Comparison of ENCODE assay signal across 8 mouse cellular contexts in genomic region chr10:93888935-93889578, GRCm38 (mm10). TPM values are rescaled to one million over a fixed set of nuclear protein-coding genes. Genes with fewer than 3 reads are reported as not detected.
A peak's percentile ranks its signal among the peaks of the same experiment; 100 is the strongest.
DNase-seq lines count a peak whose midpoint lies in the region; ATAC-seq and TF ChIP-seq lines count a peak whose summit lies in the region.
"Had no signal": no experiment of that assay in that cellular context is flagged by ENCODE, and none has a peak within 500 bp of the region (broad histone marks: within the 10 kb centered on the region; RNA-seq: fewer than 3 reads in every experiment).

No protein-coding gene starts in this region.

- no peaks in the 10 kb centered on the region for H3K27me3 ChIP-seq in CH12.LX (replicated peaks)
- no peaks in the 10 kb centered on the region for H3K27me3 ChIP-seq in kidney, embryonic 16.5 days (ENCODE audit: insufficient read depth, low read length)
- no peaks in the 10 kb centered on the region for H3K27me3 ChIP-seq in lung, embryonic 16.5 days (ENCODE audit: control insufficient read depth, insufficient read depth, low read depth, low read length)

- peak overlapping the region; percentile 95 for H3K4me2 ChIP-seq in CH12.LX (ENCODE audit: insufficient read depth, low read depth, poor library complexity, severe bottlenecking)
- peak overlapping the region; percentile 64 for H3K4me2 ChIP-seq in kidney, embryonic 16.5 days (replicated peaks; ENCODE audit: low read depth, low read length)
- H3K4me2 ChIP-seq in lung, embryonic 16.5 days (ENCODE audit: low read depth, low read length): peak overlapping the region; percentile 88

- DNase-seq in A20 (ENCODE audit: low read depth, low spot score): peak; percentile 61
- peak; percentile 53 for DNase-seq in CH12.LX (ENCODE audit: extremely low read depth)
- DNase-seq in gastrocnemius, postnatal 25 days: peak; percentile 51
- peak; percentile 56 for DNase-seq in right cerebral cortex, postnatal 4 days

- peaks cover 56% of the 10 kb centered on the region for H3K79me2 ChIP-seq in CH12.LX (replicated peaks; ENCODE audit: control insufficient read depth, extremely low read depth, insufficient read depth, poor library complexity, severe bottlenecking)

- peak overlapping the region; percentile 88 to 95 (median 91) for H3K4me3 ChIP-seq in CH12.LX (replicated peaks in 1 of 3; ENCODE audit: low read depth in 2 of 3, low read length in 2 of 3, poor library complexity in 1 of 3)
- H3K4me3 ChIP-seq in cortical plate, adult 2 months (ENCODE audit: insufficient read depth, low read length): peak overlapping the region; percentile 73
- peak overlapping the region; percentile 70 for H3K4me3 ChIP-seq in kidney, embryonic 16.5 days (ENCODE audit: low read length)
- peak overlapping the region; percentile 62 for H3K4me3 ChIP-seq in lung, embryonic 16.5 days (ENCODE audit: low read length)

- peak overlapping the region; percentile 93 for H3K9ac ChIP-seq in CH12.LX (ENCODE audit: insufficient read depth, low read depth)
- peak overlapping the region; percentile 88 for H3K9ac ChIP-seq in kidney, embryonic 16.5 days (replicated peaks; ENCODE audit: low read length)
- H3K9ac ChIP-seq in lung, embryonic 16.5 days (ENCODE audit: low read length): peak overlapping the region; percentile 76

- no peak for TF ChIP-seq EP300 in CH12.LX (IDR thresholded peaks at IDR 0.05; ENCODE audit: low read length)

- TF ChIP-seq RAD21 in CH12.LX (IDR thresholded peaks at IDR 0.05; ENCODE audit: low read depth, low read length): no peak

- peaks cover 19 to 30% of the 10 kb centered on the region in 2 experiments for H3K36me3 ChIP-seq in CH12.LX (replicated peaks in 1 of 2; ENCODE audit: control insufficient read depth in 1 of 2, insufficient read depth in 1 of 2, low read length in 1 of 2)
- H3K36me3 ChIP-seq in kidney, embryonic 16.5 days (ENCODE audit: insufficient read depth, low read length): peaks cover 26% of the 10 kb centered on the region
- H3K36me3 ChIP-seq in lung, embryonic 16.5 days (ENCODE audit: control insufficient read depth, insufficient read depth, low read length): peaks cover 17% of the 10 kb centered on the region

- TF ChIP-seq CTCF in CH12.LX (conservative IDR thresholded peaks at IDR 0.05 in 1 of 2, IDR thresholded peaks at IDR 0.05 in 1 of 2; ENCODE audit: low read depth in 2 of 2, low read length in 2 of 2): no peak
- no peak for TF ChIP-seq CTCF in cortical plate, adult 2 months (IDR thresholded peaks at IDR 0.05; ENCODE audit: extremely low read depth, insufficient read depth, low read length)

- dilution Hi-C loops in CH12.LX (cut with MboI; ENCODE audit: extremely low pct_ligation_motif_present, extremely low pct_unique_long_range_greater_than_20kb, low sequenced_read_pairs): no loop called here

- TF ChIP-seq POLR2A in CH12.LX (IDR thresholded peaks at IDR 0.05; ENCODE audit: low read depth, low read length): no peak
- TF ChIP-seq POLR2A in cortical plate, adult 2 months (IDR thresholded peaks at IDR 0.05; ENCODE audit: extremely low read depth, insufficient read depth, low read length): no peak

- under 1% methylated on average over 37 of the region's 38 CpGs for WGBS in kidney, embryonic 16.5 days
- under 1% methylated on average over 37 of the region's 38 CpGs for WGBS in lung, embryonic 16.5 days

- peaks cover 1 to 38% of the 10 kb centered on the region in 2 experiments; a peak in 3 of 4 replicates for H3K4me1 ChIP-seq in CH12.LX (ENCODE audit: control insufficient read depth in 1 of 2, insufficient read depth in 2 of 2)
- H3K4me1 ChIP-seq in cortical plate, adult 2 months (ENCODE audit: control insufficient read depth, insufficient read depth, low read length): no peaks in the 10 kb centered on the region; the same call in 1 of the 2 replicates
- H3K4me1 ChIP-seq in kidney, embryonic 16.5 days (ENCODE audit: insufficient read depth, low read length): peaks cover 16% of the 10 kb centered on the region
- peaks cover 8% of the 10 kb centered on the region for H3K4me1 ChIP-seq in lung, embryonic 16.5 days (replicated peaks; ENCODE audit: control insufficient read depth, insufficient read depth, low read length)

- in situ Hi-C loops in CH12.LX (cut with MboI; ENCODE audit: low pct_ligation_motif_present, low pct_unique_long_range_greater_than_20kb, low sequenced_read_pairs): no loop called here

- ATAC-seq in kidney, embryonic 16.5 days (ENCODE audit: low FRiP score, low TSS enrichment): peak; percentile 79
- ATAC-seq in lung, embryonic 16.5 days (ENCODE audit: low read depth): peak; percentile 57

- peak overlapping the region; percentile 78 for H3K27ac ChIP-seq in CH12.LX (ENCODE audit: insufficient read depth, low read depth)
- peak overlapping the region; percentile 75 for H3K27ac ChIP-seq in cortical plate, adult 2 months (ENCODE audit: insufficient read depth, low read length)
- H3K27ac ChIP-seq in kidney, embryonic 16.5 days (ENCODE audit: low read length): peak overlapping the region; percentile 89
- peak overlapping the region; percentile 81 for H3K27ac ChIP-seq in lung, embryonic 16.5 days (ENCODE audit: low read length)

- H3K9me3 ChIP-seq in CH12.LX (replicated peaks; ENCODE audit: low read length): no peaks in the 10 kb centered on the region
- no peaks in the 10 kb centered on the region for H3K9me3 ChIP-seq in kidney, embryonic 16.5 days (ENCODE audit: low read length)
- no peaks in the 10 kb centered on the region for H3K9me3 ChIP-seq in lung, embryonic 16.5 days (ENCODE audit: control insufficient read depth, low read length)

TF ChIP-seq in CH12.LX, 34 proteins besides CTCF, POLR2A, EP300 and RAD21 (continues in another document):
- TF ChIP-seq ZKSCAN1 (IDR thresholded peaks at IDR 0.05; ENCODE audit: borderline replicate concordance, low read depth, low read length): no peak
- TF ChIP-seq UBTF (IDR thresholded peaks at IDR 0.05; ENCODE audit: low read depth, low read length): 0 out of 2 replicates have a peak, but pooled peaks have one; percentile 18
- 0 out of 2 replicates have a peak, but pooled peaks have one; percentile 25 for TF ChIP-seq BHLHE40 (IDR thresholded peaks at IDR 0.05; ENCODE audit: low read depth, low read length)
- no peak; the same call in 1 of the 2 replicates for TF ChIP-seq MAX (IDR thresholded peaks at IDR 0.05; ENCODE audit: low read length)
- TF ChIP-seq NELFE (IDR thresholded peaks at IDR 0.05; ENCODE audit: low read depth, low read length): no peak
- TF ChIP-seq MAZ (IDR thresholded peaks at IDR 0.05; ENCODE audit: low read depth, low read length): no peak; the same call in 1 of the 2 replicates
- TF ChIP-seq NRF1 (IDR thresholded peaks at IDR 0.05; ENCODE audit: low read depth, low read length): no peak
- peak; percentile 37; the same call in 1 of the 2 replicates for TF ChIP-seq MXI1 (IDR thresholded peaks at IDR 0.05; ENCODE audit: low read depth, low read length)
- peak; percentile 62 for TF ChIP-seq CHD2 (IDR thresholded peaks at IDR 0.05; ENCODE audit: low read length)
- no peak for TF ChIP-seq ZMIZ1 (IDR thresholded peaks at IDR 0.05; ENCODE audit: low read depth, low read length)
- peak; percentile 62 for TF ChIP-seq SIN3A (IDR thresholded peaks at IDR 0.05; ENCODE audit: low read length)
- TF ChIP-seq JUND (conservative IDR thresholded peaks at IDR 0.05; ENCODE audit: low read depth, low read length): no peak
- TF ChIP-seq MEF2A (IDR thresholded peaks at IDR 0.05; ENCODE audit: borderline replicate concordance, low read depth, low read length): peak; percentile 48
- no peak for TF ChIP-seq ZC3H11A (IDR thresholded peaks at IDR 0.05; ENCODE audit: low read depth, low read length)
- peak; percentile 27; the same call in 1 of the 2 replicates for TF ChIP-seq ETS1 (conservative IDR thresholded peaks at IDR 0.05; ENCODE audit: low read depth, low read length)
- TF ChIP-seq ELF1 (IDR thresholded peaks at IDR 0.05; ENCODE audit: low read depth, low read length): peak; percentile 12; the same call in 1 of the 2 replicates
- peak; percentile 27; the same call in 1 of the 2 replicates for TF ChIP-seq TCF12 (IDR thresholded peaks at IDR 0.05; ENCODE audit: low read depth, low read length)
- no peak for TF ChIP-seq ZNF384 (IDR thresholded peaks at IDR 0.05; ENCODE audit: low read depth, low read length)
- no peak for TF ChIP-seq TBP (conservative IDR thresholded peaks at IDR 0.05; ENCODE audit: low read depth, low read length)
- no peak for TF ChIP-seq CHD1 (IDR thresholded peaks at IDR 0.05; ENCODE audit: low read depth, low read length)
- no peak for TF ChIP-seq KAT2A (IDR thresholded peaks at IDR 0.05; ENCODE audit: insufficient replicate concordance, low read length)
- TF ChIP-seq MYC (IDR thresholded peaks at IDR 0.05; ENCODE audit: low read depth, low read length): peak; percentile 20; the same call in 1 of the 2 replicates
- no peak for TF ChIP-seq SMC3 (IDR thresholded peaks at IDR 0.05; ENCODE audit: low read depth, low read length)
- no peak for TF ChIP-seq GABPA (IDR thresholded peaks at IDR 0.05; ENCODE audit: insufficient replicate concordance, low read depth, low read length)
- TF ChIP-seq PAX5 (IDR thresholded peaks at IDR 0.05; ENCODE audit: low read length): no peak
- no peak for TF ChIP-seq MAFK (IDR thresholded peaks at IDR 0.05; ENCODE audit: insufficient replicate concordance, low read length)
- TF ChIP-seq IRF4 (IDR thresholded peaks at IDR 0.05; ENCODE audit: low read depth, low read length): peak; percentile 11; the same call in 1 of the 2 replicates
- TF ChIP-seq RCOR1 (conservative IDR thresholded peaks at IDR 0.05; ENCODE audit: low read depth, low read length): no peak
- no peak for TF ChIP-seq E2F4 (IDR thresholded peaks at IDR 0.05; ENCODE audit: insufficient replicate concordance, low read depth, low read length)
- TF ChIP-seq HCFC1 (IDR thresholded peaks at IDR 0.05; ENCODE audit: low read depth, low read length): no peak

RNA-seq across cellular contexts. Expression of gene Metap2, which starts 7.8 kb away (rescaled TPM):
- 183 and 217 TPM in 2 replicates for total RNA-seq in CH12.LX (2012; rRNA removed)
- total RNA-seq in CH12.LX (2014; rRNA removed): 211 and 225 TPM in 2 replicates
- polyA plus RNA-seq in CH12.LX (2012; ENCODE audit: insufficient read length, low read depth): 710 and 994 TPM in 2 replicates
- 100 and 106 TPM in 2 replicates for polyA plus RNA-seq in cortical plate, adult 2 months (2012; rRNA removed)
- 100 to 1,000 TPM; 156 to 160 TPM for total RNA-seq in gastrocnemius, postnatal 25 days (2021)
- 171 and 189 TPM in 2 replicates for polyA plus RNA-seq in kidney, embryonic 16.5 days (2015; fragmentation: Nextera tagmentation; extraction: Ambion mirVana)
- polyA plus RNA-seq in lung, embryonic 16.5 days (2015; fragmentation: Nextera tagmentation; extraction: Ambion mirVana): 179 and 192 TPM in 2 replicates

RNA-seq across cellular contexts. Expression of gene Usp44, which starts 57.7 kb away (rescaled TPM):
- total RNA-seq in CH12.LX (2012; rRNA removed) (17.8 and 28.2 TPM in 2 replicates), CH12.LX (2014; rRNA removed) (4.6 and 4.9 TPM in 2 replicates)
- polyA plus RNA-seq in CH12.LX (2012; ENCODE audit: insufficient read length, low read depth): 2.7 and 2.9 TPM in 2 replicates
- polyA plus RNA-seq in cortical plate, adult 2 months (2012; rRNA removed): not detected in 2 replicates
- total RNA-seq in gastrocnemius, postnatal 25 days (2021): under 1 TPM; 0.46 to 0.49 TPM
- polyA plus RNA-seq in kidney, embryonic 16.5 days (2015; fragmentation: Nextera tagmentation; extraction: Ambion mirVana): 0.89 and 1.1 TPM in 2 replicates
- polyA plus RNA-seq in lung, embryonic 16.5 days (2015; fragmentation: Nextera tagmentation; extraction: Ambion mirVana): 0.14 and 0.28 TPM in 2 replicates
- total RNA-seq: layer of hippocampus, postnatal 14 days had no signal

Comparison
In these comparisons a context has a peak if more than half of its experiments do, and no peak if none do; other contexts are left out.
1. Peak in every context shown above with its lines: DNase-seq, ATAC-seq, H3K4me3 ChIP-seq and H3K27ac ChIP-seq.